Mouse (Mus musculus) embryonic facial prominence, embryonic 12.5 days (tissue): ENCODE data around the gene Cops3. TPM values are rescaled to one million over a fixed set of nuclear protein-coding genes. Genes with fewer than 3 reads are reported as not detected.

Experiments used
- ATAC-seq: fragments of 200-750 bp; cut with Nextera tagmentation; 2 replicates; pipeline ENCODE4 v1.8.0; 2017; ENCODE audit not compliant: insufficient number of reproducible peaks, insufficient read depth, low FRiP score, low TSS enrichment
- H3K27ac ChIP-seq: fragments of 300-500 bp; sonication (generic); 2 replicates; pipeline ENCODE4 v1.5.1; 2016; ENCODE audit warnings: mild to moderate bottlenecking
- H3K27me3 ChIP-seq: fragments of 300-500 bp; sonication (generic); 2 replicates; pipeline ENCODE4 v1.6.1; 2016; ENCODE audit warnings: mild to moderate bottlenecking, moderate library complexity
- H3K36me3 ChIP-seq: fragments of 300-500 bp; sonication (generic); 2 replicates; pipeline ENCODE4 v1.6.1; 2016; ENCODE audit warnings: mild to moderate bottlenecking
- H3K4me1 ChIP-seq: fragments of 300-500 bp; sonication (generic); 2 replicates; pipeline ENCODE4 v1.6.1; 2016
- H3K4me2 ChIP-seq: fragments of 300-500 bp; sonication (generic); replicated peaks from 2 replicates; pipeline ENCODE4 v1.6.1; 2016; ENCODE audit warnings: mild to moderate bottlenecking, moderate library complexity
- H3K4me3 ChIP-seq: fragments of 300-500 bp; sonication (generic); 2 replicates; pipeline ENCODE4 v1.5.1; 2016; ENCODE audit warnings: mild to moderate bottlenecking
- H3K9ac ChIP-seq: fragments of 300-500 bp; sonication (generic); 2 replicates; pipeline ENCODE4 v1.6.1; 2016; ENCODE audit warnings: mild to moderate bottlenecking, moderate library complexity
- H3K9me3 ChIP-seq: fragments of 300-500 bp; sonication (generic); 2 replicates; pipeline ENCODE4 v1.6.1; 2016; ENCODE audit warnings: mild to moderate bottlenecking, moderate library complexity
- WGBS: fragments of 180-500 bp; shearing (Covaris S2); methylation state at CpG from one replicate; pipeline ENCODE4 v1.1.7; 2016; 5-methylcytosine and 5-hydroxymethylcytosine counted together
- polyA plus RNA-seq: library from polyadenylated mRNA; unstranded; fragments of >200 nt; fragmentation: Nextera tagmentation; extraction: Ambion mirVana; gene quantifications from 2 replicates; pipeline ENCODE4 v1.2.1, GENCODE M21; 2016

Gene Cops3
- polyA plus RNA-seq, 1 experiment from 2014 or later = 200 TPM

- under 1% methylated on average over 51 of the region's 51 CpGs for WGBS
- ATAC-seq = peak; percentile 69
- Histone ChIP-seq H3K27me3 (0 out of 2 replicates have a peak, but pooled peaks cover 4% of the 10 kb centered on the region), H3K9me3 (no peaks in the 10 kb centered on the region), H3K27ac (no peak within 1 kb of the TSS), H3K4me3 (peak within 1 kb of the TSS; percentile 45), H3K36me3 (peaks cover 12% of the 10 kb centered on the region), H3K4me1 (peaks cover 5% of the 10 kb centered on the region; the same call in 1 of the 2 replicates), H3K9ac (peak within 1 kb of the TSS; percentile 56), H3K4me2 (peak within 1 kb of the TSS; percentile 90)
These were observed 52.3 kb downstream of the Cops3 start, which contains the start of gene Pld6 for GRCm38 (mm10) chr11:59787199-59787781. Gene Pld6 (minus strand): TSS chr11:59787645.

- peaks cover 6% of the 10 kb centered on the region; the same call in 1 of the 2 replicates for H3K36me3 ChIP-seq
- H3K27ac ChIP-seq = no peak overlapping the region
- peak overlapping the region; percentile 56; the same call in 1 of the 2 replicates for H3K9ac ChIP-seq
- no peaks in the 10 kb centered on the region for H3K9me3 ChIP-seq
- 0 out of 2 replicates have a peak, but pooled peaks have one; percentile 45 for ATAC-seq
- 0 out of 2 replicates have a peak, but pooled peaks cover 4% of the 10 kb centered on the region for H3K27me3 ChIP-seq
- WGBS = 47% methylated on average over 15 of the region's 15 CpGs
- H3K4me1 ChIP-seq = peaks cover 5% of the 10 kb centered on the region; the same call in 1 of the 2 replicates
- peak overlapping the region; percentile 90 for H3K4me2 ChIP-seq
- H3K4me3 ChIP-seq = peak overlapping the region; percentile 45
These were observed 53.0 kb downstream of the Cops3 start for GRCm38 (mm10) chr11:59786444-59787198.

- Histone ChIP-seq H3K4me2 (no peak overlapping the region), H3K9ac (no peak overlapping the region)
- ATAC-seq = no peak
These were observed 56.0 kb downstream of the Cops3 start for GRCm38 (mm10) chr11:59783591-59783990.

GRCm38 (mm10) chr11:59782091-59782590 is 57.5 kb downstream of the Cops3 start:
- no peak overlapping the region for H3K4me2 ChIP-seq
- H3K9ac ChIP-seq = no peak overlapping the region
- peaks cover 17% of the 10 kb centered on the region for H3K36me3 ChIP-seq
- no peaks in the 10 kb centered on the region for H3K27me3 ChIP-seq
- 75% methylated on average over 7 of the region's 7 CpGs for WGBS
- no peaks in the 10 kb centered on the region for H3K4me1 ChIP-seq
- no peak for ATAC-seq
- H3K4me3 ChIP-seq = no peak overlapping the region
- H3K9me3 ChIP-seq = no peaks in the 10 kb centered on the region
- H3K27ac ChIP-seq = no peak overlapping the region

More at GRCm38 (mm10) chr11:59783591-59783990, 56.0 kb downstream of the Cops3 start:
- Histone ChIP-seq H3K9me3 (no peaks in the 10 kb centered on the region), H3K36me3 (0 out of 2 replicates have a peak, but pooled peaks cover 5% of the 10 kb centered on the region), H3K4me3 (no peak overlapping the region), H3K27ac (no peak overlapping the region), H3K27me3 (0 out of 2 replicates have a peak, but pooled peaks cover 4% of the 10 kb centered on the region), H3K4me1 (peaks cover 5% of the 10 kb centered on the region; the same call in 1 of the 2 replicates)
- WGBS = 92% methylated on average over 6 of the region's 6 CpGs

- WGBS = 88% methylated on average over 4 of the region's 4 CpGs
- H3K36me3 ChIP-seq = peaks cover 36% of the 10 kb centered on the region
- no peaks in the 10 kb centered on the region for H3K27me3 ChIP-seq
- no peaks in the 10 kb centered on the region for H3K9me3 ChIP-seq
- H3K4me1 ChIP-seq = no peaks in the 10 kb centered on the region
- H3K4me3 ChIP-seq = no peak overlapping the region
- no peak for ATAC-seq
- H3K4me2 ChIP-seq = no peak overlapping the region
- H3K9ac ChIP-seq = no peak overlapping the region
- H3K27ac ChIP-seq = no peak overlapping the region
These were observed 59.4 kb downstream of the Cops3 start for GRCm38 (mm10) chr11:59780241-59780640.

GRCm38 (mm10) chr11:59779406-59779805 is 60.2 kb downstream of the Cops3 start:
- Histone ChIP-seq H3K27ac (no peak overlapping the region), H3K9me3 (no peaks in the 10 kb centered on the region), H3K9ac (no peak overlapping the region), H3K4me2 (no peak overlapping the region), H3K4me3 (no peak overlapping the region), H3K27me3 (no peaks in the 10 kb centered on the region), H3K4me1 (no peaks in the 10 kb centered on the region), H3K36me3 (peaks cover 43% of the 10 kb centered on the region)
- no peak for ATAC-seq
- WGBS = 85% methylated on average over 4 of the region's 4 CpGs

GRCm38 (mm10) chr11:59778874-59779223 is 60.8 kb downstream of the Cops3 start:
- Histone ChIP-seq H3K9ac (no peak overlapping the region), H3K4me3 (no peak overlapping the region), H3K36me3 (peaks cover 49% of the 10 kb centered on the region), H3K9me3 (no peaks in the 10 kb centered on the region), H3K4me2 (no peak overlapping the region), H3K4me1 (no peaks in the 10 kb centered on the region), H3K27me3 (no peaks in the 10 kb centered on the region), H3K27ac (no peak overlapping the region)
- no peak for ATAC-seq
- WGBS = 74% methylated on average over 1 of the region's 1 CpGs

GRCm38 (mm10) chr11:59778181-59778873 is 61.3 kb downstream of the Cops3 start:
- Histone ChIP-seq H3K9me3 (no peaks in the 10 kb centered on the region), H3K4me2 (no peak overlapping the region), H3K4me1 (no peaks in the 10 kb centered on the region), H3K27ac (no peak overlapping the region), H3K4me3 (no peak overlapping the region), H3K27me3 (no peaks in the 10 kb centered on the region), H3K9ac (no peak overlapping the region), H3K36me3 (peaks cover 54% of the 10 kb centered on the region)
- ATAC-seq = 0 out of 2 replicates have a peak, but pooled peaks have one; percentile 22
- WGBS = 57% methylated on average over 9 of the region's 9 CpGs

GRCm38 (mm10) chr11:59777259-59777658 is 62.4 kb downstream of the Cops3 start:
- 86% methylated on average over 5 of the region's 5 CpGs for WGBS

GRCm38 (mm10) chr11:59775435-59776148 is 64.0 kb downstream of the Cops3 start:
- no peak overlapping the region for H3K4me2 ChIP-seq
- no peaks in the 10 kb centered on the region for H3K9me3 ChIP-seq
- no peak overlapping the region for H3K27ac ChIP-seq
- peaks cover 79% of the 10 kb centered on the region for H3K36me3 ChIP-seq
- H3K4me3 ChIP-seq = no peak overlapping the region
- 91% methylated on average over 13 of the region's 13 CpGs for WGBS
- no peaks in the 10 kb centered on the region for H3K4me1 ChIP-seq
- H3K27me3 ChIP-seq = no peaks in the 10 kb centered on the region
- H3K9ac ChIP-seq = no peak overlapping the region
- no peak for ATAC-seq

More at GRCm38 (mm10) chr11:59777259-59777658, 62.4 kb downstream of the Cops3 start:
- ATAC-seq = no peak
- Histone ChIP-seq H3K4me3 (no peak overlapping the region), H3K4me1 (no peaks in the 10 kb centered on the region), H3K9ac (no peak overlapping the region), H3K27me3 (no peaks in the 10 kb centered on the region), H3K9me3 (no peaks in the 10 kb centered on the region), H3K4me2 (no peak overlapping the region), H3K36me3 (peaks cover 62% of the 10 kb centered on the region), H3K27ac (no peak overlapping the region)

GRCm38 (mm10) chr11:59774522-59774921 is 65.1 kb downstream of the Cops3 start:
- no peak for ATAC-seq
- 89% methylated on average over 4 of the region's 4 CpGs for WGBS

More at GRCm38 (mm10) chr11:59774522-59774921, 65.1 kb downstream of the Cops3 start:
- no peaks in the 10 kb centered on the region for H3K27me3 ChIP-seq
- no peak overlapping the region for H3K27ac ChIP-seq
- no peaks in the 10 kb centered on the region for H3K4me1 ChIP-seq
- H3K9me3 ChIP-seq = no peaks in the 10 kb centered on the region
- no peak overlapping the region for H3K9ac ChIP-seq
- H3K4me2 ChIP-seq = no peak overlapping the region
- H3K4me3 ChIP-seq = no peak overlapping the region
- H3K36me3 ChIP-seq = peaks cover 87% of the 10 kb centered on the region
